Mouse (Mus musculus): ENCODE measurements at regions not wholly inside any gene's neighbourhood (a gene's known extent, or its start where the extent isn't known, plus 50 kb on each side); places are given as distances from the start of the nearest gene placed in this dataset.
A peak's percentile ranks its signal among the peaks of the same experiment; 100 is the strongest.

- no peak for DNase-seq
Measured at GRCm38 (mm10) chr12:71430331-71430730, 120.6 kb downstream of the Dact1 start.

GRCm38 (mm10) chr12:71431116-71431515 lies 121.4 kb downstream of the Dact1 start:
- DNase-seq, result no peak

- no peak for DNase-seq
Measured at GRCm38 (mm10) chr12:71433549-71434200, 124.0 kb downstream of the Dact1 start.

- DNase-seq, result no peak
Measured at GRCm38 (mm10) chr12:71438254-71438653, 128.6 kb downstream of the Dact1 start.

GRCm38 (mm10) chr12:71440863-71441262 lies 131.2 kb downstream of the Dact1 start:
- DNase-seq, result peak; percentile 30

GRCm38 (mm10) chr12:71441272-71441671 lies 131.6 kb downstream of the Dact1 start:
- DNase-seq, result no peak

- DNase-seq, result no peak
Measured at GRCm38 (mm10) chr12:71446177-71446891, 136.7 kb downstream of the Dact1 start.

GRCm38 (mm10) chr12:71446892-71447268 lies 137.2 kb downstream of the Dact1 start:
- DNase-seq, result no peak

GRCm38 (mm10) chr12:71449032-71449431 lies 139.3 kb downstream of the Dact1 start:
- no peak for DNase-seq

- no peak for DNase-seq
Measured at GRCm38 (mm10) chr12:71450128-71450527, 140.4 kb downstream of the Dact1 start.

- no peak for DNase-seq
Measured at GRCm38 (mm10) chr12:71450680-71451463, 141.2 kb downstream of the Dact1 start.

- no peak for DNase-seq
Measured at GRCm38 (mm10) chr12:71456900-71457299, 147.2 kb downstream of the Dact1 start.

GRCm38 (mm10) chr12:71458559-71459176 lies 149.0 kb downstream of the Dact1 start:
- no peak for DNase-seq

- no peak for DNase-seq
Measured at GRCm38 (mm10) chr12:71460643-71461042, 151.0 kb downstream of the Dact1 start.

GRCm38 (mm10) chr12:71467820-71468219 lies 158.1 kb downstream of the Dact1 start:
- DNase-seq, result no peak

GRCm38 (mm10) chr12:71468324-71468723 lies 158.6 kb downstream of the Dact1 start:
- DNase-seq, result no peak

GRCm38 (mm10) chr12:71470983-71471715 lies 161.5 kb downstream of the Dact1 start:
- no peak for DNase-seq

- DNase-seq, result no peak
Measured at GRCm38 (mm10) chr12:71471720-71472119, 162.0 kb downstream of the Dact1 start.

GRCm38 (mm10) chr12:71476238-71476637 lies 166.6 kb downstream of the Dact1 start:
- DNase-seq, result no peak

- no peak for DNase-seq
Measured at GRCm38 (mm10) chr12:71477691-71478090, 168.0 kb downstream of the Dact1 start.

GRCm38 (mm10) chr12:71481371-71481770 lies 171.7 kb downstream of the Dact1 start:
- DNase-seq, result no peak

GRCm38 (mm10) chr12:71481899-71482593 lies 172.4 kb downstream of the Dact1 start:
- no peak for DNase-seq

All from right cerebral cortex, adult 18-20 months (tissue).